Mouse (Mus musculus) fibroblast of lung, adult 2 months (primary cell): ENCODE data around the gene Wdr25.
"Not testable (repeated sequence)": the region's sequence is repeated elsewhere in the genome, so short reads cannot be mapped to it uniquely, and the experiment has no call there.

Experiments used
- DNase-seq: peaks from one replicate; pipeline ENCODE4 v3.0.0-alpha.2; 2011; ENCODE audit warnings: low read depth

Wdr25 gene

GRCm38 (mm10) chr12:108892989-108893714 lies at the start of gene Wdr25:
Gene Wdr25, plus strand, starts transcription at chr12:108893631.
- DNase-seq, result no peak

DNA sequence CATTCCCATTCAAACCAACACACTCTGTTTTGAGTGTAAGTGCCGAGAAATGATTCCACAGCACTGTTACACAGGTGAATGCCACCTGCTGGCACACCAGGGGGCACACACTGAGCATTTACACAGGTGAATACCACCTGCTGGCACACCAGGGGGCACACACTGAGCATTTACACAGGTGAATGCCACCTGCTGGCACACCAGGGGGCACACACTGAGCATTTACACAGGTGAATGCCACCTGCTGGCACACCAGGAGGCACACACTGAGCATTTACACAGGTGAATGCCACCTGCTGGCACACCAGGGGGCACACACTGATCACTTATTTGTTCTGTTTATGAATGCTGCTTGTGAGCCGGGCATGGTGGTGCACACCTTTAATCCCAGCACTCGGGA lies 45.4 kb upstream of the Wdr25 start:
- not testable (repeated sequence) for DNase-seq

GRCm38 (mm10) chr12:108849488-108850022 lies 43.9 kb upstream of the Wdr25 start:
- no peak for DNase-seq

- DNase-seq, result no peak
Measured at GRCm38 (mm10) chr12:108850129-108850528, 43.3 kb upstream of the Wdr25 start.

- no peak for DNase-seq
Measured at GRCm38 (mm10) chr12:108850886-108851285, 42.5 kb upstream of the Wdr25 start.

DNA sequence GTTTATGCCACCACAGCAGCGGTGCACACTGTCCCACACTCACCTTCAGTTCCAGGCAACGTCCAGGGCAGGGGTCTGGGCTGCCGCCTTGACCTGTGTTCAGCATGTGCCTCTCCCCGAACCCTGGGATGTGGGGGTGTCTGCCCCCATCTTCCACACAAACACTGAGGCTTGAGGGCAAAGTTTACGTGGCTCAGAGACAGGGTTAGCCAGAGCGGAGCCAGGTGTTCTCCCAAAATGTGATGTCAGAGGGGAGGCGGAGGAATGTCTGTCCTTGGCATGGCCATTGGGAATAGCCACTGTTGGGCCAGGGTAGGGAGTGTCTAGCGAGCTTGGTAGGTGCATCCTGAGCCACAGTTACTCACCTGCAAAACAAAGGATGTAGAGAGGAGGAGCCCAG lies 40.6 kb upstream of the Wdr25 start:
- DNase-seq, result no peak

GRCm38 (mm10) chr12:108855081-108855480 lies 38.4 kb upstream of the Wdr25 start:
- DNase-seq, result no peak

DNA sequence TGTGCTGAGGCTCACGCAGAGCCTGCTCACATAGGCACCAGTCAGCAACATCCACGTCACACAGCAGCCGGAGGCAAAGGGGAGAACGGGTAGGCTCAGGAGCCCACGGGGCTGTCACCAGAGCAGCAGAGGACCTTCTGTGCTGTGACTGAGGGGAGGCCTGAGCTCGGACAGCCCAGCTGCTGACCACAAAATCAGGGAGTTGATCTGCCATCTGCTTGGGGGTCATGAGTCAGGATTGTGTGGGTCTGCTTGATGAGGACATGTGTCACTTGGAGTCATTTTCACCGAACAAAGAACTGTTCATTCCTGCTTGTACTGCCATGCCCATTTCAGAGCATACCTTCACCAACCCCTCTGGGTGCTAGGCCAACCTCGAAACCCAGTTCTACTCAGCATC lies 37.2 kb upstream of the Wdr25 start:
- DNase-seq, result no peak

GRCm38 (mm10) chr12:108857109-108857508 lies 36.3 kb upstream of the Wdr25 start:
- no peak for DNase-seq

GRCm38 (mm10) chr12:108857589-108858184 lies 35.7 kb upstream of the Wdr25 start:
- DNase-seq, result peak; percentile 49

- DNase-seq, result no peak
Measured at GRCm38 (mm10) chr12:108858486-108858885, 34.9 kb upstream of the Wdr25 start.

GRCm38 (mm10) chr12:108865007-108865494 lies 28.4 kb upstream of the Wdr25 start:
- no peak for DNase-seq

- no peak for DNase-seq
Measured at GRCm38 (mm10) chr12:108869575-108869974, 23.9 kb upstream of the Wdr25 start.

- DNase-seq, result no peak
Measured at GRCm38 (mm10) chr12:108873122-108873521, 20.3 kb upstream of the Wdr25 start.

DNA sequence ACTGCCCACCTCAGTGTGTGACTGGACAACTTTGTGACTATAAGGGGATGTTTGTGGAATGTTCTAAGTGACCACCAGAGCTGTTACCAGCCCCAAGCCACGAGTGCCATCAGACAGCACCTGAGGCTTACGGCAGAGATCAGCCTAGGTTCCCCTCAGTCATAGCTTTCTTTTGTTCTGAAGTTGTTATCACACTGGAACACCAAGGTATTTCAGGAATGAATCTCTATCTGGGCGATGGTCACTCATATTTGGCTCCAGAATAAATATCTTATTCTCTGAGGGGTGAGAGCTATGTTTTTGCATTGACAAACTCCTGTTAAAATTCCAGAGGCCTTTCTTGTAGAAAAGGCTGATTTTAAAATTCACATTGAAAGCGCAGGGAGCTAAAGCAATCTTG lies 14.3 kb upstream of the Wdr25 start:
- DNase-seq, result no peak

GRCm38 (mm10) chr12:108880606-108881005 lies 12.8 kb upstream of the Wdr25 start:
- DNase-seq, result no peak

GRCm38 (mm10) chr12:108881192-108881591 lies 12.2 kb upstream of the Wdr25 start:
- DNase-seq, result no peak

DNA sequence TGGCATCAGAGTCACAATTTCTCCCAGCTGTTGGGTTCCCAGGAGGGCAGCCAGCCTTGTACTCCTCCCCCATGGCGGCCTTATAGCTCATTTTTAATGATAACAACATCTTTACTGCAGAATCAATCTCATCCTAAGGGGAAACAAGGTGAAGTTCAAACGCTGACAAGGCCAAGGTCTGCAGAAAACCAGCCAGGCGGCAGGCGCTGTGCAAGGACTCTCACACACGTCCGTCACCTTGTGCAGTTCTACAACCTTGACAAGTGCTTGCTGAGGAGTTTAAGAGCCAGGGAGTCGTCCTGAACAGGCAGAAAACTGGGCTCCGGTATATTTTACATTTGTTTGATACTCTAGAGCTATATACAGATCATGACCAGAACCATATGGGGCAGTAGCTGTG lies 10.7 kb upstream of the Wdr25 start:
- no peak for DNase-seq

GRCm38 (mm10) chr12:108885906-108886305 lies 7.5 kb upstream of the Wdr25 start:
- no peak for DNase-seq

DNA sequence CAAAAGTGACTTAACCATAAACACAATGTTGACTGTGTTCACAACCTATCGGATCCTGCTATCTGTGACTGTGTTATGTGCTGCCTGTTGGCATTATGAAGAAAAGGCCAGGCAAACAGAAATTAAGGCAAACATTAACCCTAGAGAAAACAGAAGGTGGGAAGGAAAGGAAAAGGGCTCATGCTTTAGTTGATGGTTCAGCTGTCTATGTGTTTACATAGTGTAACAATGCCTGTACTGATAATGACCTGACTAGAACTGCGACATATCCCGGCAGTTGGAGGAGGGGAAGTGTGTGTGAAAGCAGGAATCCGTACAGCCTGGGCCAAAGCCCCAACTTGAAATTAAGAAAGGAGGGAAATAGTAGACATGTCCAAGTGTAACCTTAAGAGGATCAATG lies 6.4 kb upstream of the Wdr25 start:
- DNase-seq, result no peak

GRCm38 (mm10) chr12:108888632-108889031 lies 4.8 kb upstream of the Wdr25 start:
- DNase-seq, result no peak

- DNase-seq, result peak; percentile 91
Measured at GRCm38 (mm10) chr12:108893715-108894431, 442 bp downstream of the Wdr25 start, which contains the start of gene Wars. Gene Wars, minus strand, starts transcription at chr12:108894174.

GRCm38 (mm10) chr12:108894432-108894816 lies 993 bp downstream of the Wdr25 start:
- DNase-seq, result no peak
